Mouse (Mus musculus): Measurements from ENCODE around the gene Vps16. TPM values are rescaled to one million over a fixed set of nuclear protein-coding genes. Genes with fewer than 3 reads are reported as not detected.

The Vps16 gene
- polyA plus RNA-seq, 1 experiment from 2014 or later: 103 TPM

- Histone ChIP-seq H3K4me1 (replicated peaks) (peaks cover 17% of the 10 kb centered on the region), H3K27ac (replicated peaks) (no peak overlapping the region), H3K9me3 (no peaks in the 10 kb centered on the region), H3K36me3 (peaks cover 12% of the 10 kb centered on the region; the same call in 1 of the 2 replicates), H3K27me3 (no peaks in the 10 kb centered on the region), H3K9ac (no peak overlapping the region), H3K4me3 (no peak overlapping the region), H3K4me2 (no peak overlapping the region)
- 74% methylated on average over 2 of the region's 2 CpGs for WGBS
- no peak for ATAC-seq (ENCODE audit: low read depth)
Observed at GRCm38 (mm10) chr2:130429851-130430250, 5.7 kb downstream of the Vps16 start.

- H3K36me3 ChIP-seq: peaks cover 12% of the 10 kb centered on the region; the same call in 1 of the 2 replicates
- WGBS: 87% methylated on average over 3 of the region's 3 CpGs
- no peak overlapping the region for H3K4me3 ChIP-seq
- no peak overlapping the region for H3K4me2 ChIP-seq
- no peak for ATAC-seq (ENCODE audit: low read depth)
- H3K27me3 ChIP-seq: no peaks in the 10 kb centered on the region
- H3K9me3 ChIP-seq: no peaks in the 10 kb centered on the region
- peaks cover 10% of the 10 kb centered on the region for H3K4me1 ChIP-seq (replicated peaks)
- H3K9ac ChIP-seq: no peak overlapping the region
- H3K27ac ChIP-seq (replicated peaks): no peak overlapping the region
Observed at GRCm38 (mm10) chr2:130430484-130430883, 6.3 kb downstream of the Vps16 start.

GRCm38 (mm10) chr2:130432157-130432556 is 8.0 kb downstream of the Vps16 start:
- peaks cover 12% of the 10 kb centered on the region; the same call in 1 of the 2 replicates for H3K36me3 ChIP-seq
- no peak overlapping the region for H3K27ac ChIP-seq (replicated peaks)
- WGBS: 92% methylated on average over 3 of the region's 3 CpGs
- H3K9ac ChIP-seq: no peak overlapping the region
- no peak overlapping the region for H3K4me3 ChIP-seq
- H3K4me1 ChIP-seq (replicated peaks): 0 out of 2 replicates have a peak, but pooled peaks cover 3% of the 10 kb centered on the region
- ATAC-seq (ENCODE audit: low read depth): no peak
- no peak overlapping the region for H3K4me2 ChIP-seq
- no peaks in the 10 kb centered on the region for H3K9me3 ChIP-seq
- no peaks in the 10 kb centered on the region for H3K27me3 ChIP-seq

- H3K36me3 ChIP-seq: peaks cover 20% of the 10 kb centered on the region
- H3K9ac ChIP-seq: no peak overlapping the region
- H3K4me1 ChIP-seq (replicated peaks): no peaks in the 10 kb centered on the region
- WGBS: 28% methylated on average over 4 of the region's 4 CpGs
- no peaks in the 10 kb centered on the region for H3K27me3 ChIP-seq
- H3K4me2 ChIP-seq: no peak overlapping the region
- no peak overlapping the region for H3K4me3 ChIP-seq
- no peak overlapping the region for H3K27ac ChIP-seq (replicated peaks)
- no peaks in the 10 kb centered on the region for H3K9me3 ChIP-seq
- ATAC-seq (ENCODE audit: low read depth): peak; percentile 47; the same call in 1 of the 2 replicates
Observed at GRCm38 (mm10) chr2:130433152-130433551, 9.0 kb downstream of the Vps16 start.

- 97% methylated on average over 1 of the region's 1 CpGs for WGBS
- Histone ChIP-seq H3K36me3 (peaks cover 51% of the 10 kb centered on the region), H3K4me1 (replicated peaks) (no peaks in the 10 kb centered on the region), H3K9ac (no peak overlapping the region), H3K27ac (replicated peaks) (no peak overlapping the region), H3K4me2 (no peak overlapping the region), H3K9me3 (no peaks in the 10 kb centered on the region), H3K4me3 (no peak overlapping the region), H3K27me3 (no peaks in the 10 kb centered on the region)
- ATAC-seq (ENCODE audit: low read depth): no peak
Observed at GRCm38 (mm10) chr2:130436769-130437168, 12.6 kb downstream of the Vps16 start.

GRCm38 (mm10) chr2:130438861-130439260 is 14.7 kb downstream of the Vps16 start:
- no peak for ATAC-seq (ENCODE audit: low read depth)
- no peak overlapping the region for H3K4me2 ChIP-seq
- no peak overlapping the region for H3K4me3 ChIP-seq
- peaks cover 66% of the 10 kb centered on the region for H3K36me3 ChIP-seq
- no peaks in the 10 kb centered on the region for H3K27me3 ChIP-seq
- 88% methylated on average over 3 of the region's 3 CpGs for WGBS
- no peaks in the 10 kb centered on the region for H3K4me1 ChIP-seq (replicated peaks)
- H3K9me3 ChIP-seq: no peaks in the 10 kb centered on the region
- H3K27ac ChIP-seq (replicated peaks): no peak overlapping the region
- no peak overlapping the region for H3K9ac ChIP-seq

GRCm38 (mm10) chr2:130439840-130440480 is 15.8 kb downstream of the Vps16 start:
- no peak overlapping the region for H3K27ac ChIP-seq (replicated peaks)
- no peaks in the 10 kb centered on the region for H3K9me3 ChIP-seq
- ATAC-seq (ENCODE audit: low read depth): no peak
- no peak overlapping the region for H3K4me3 ChIP-seq
- no peak overlapping the region for H3K4me2 ChIP-seq
- 94% methylated on average over 4 of the region's 4 CpGs for whole genome bisulfite sequencing
- H3K27me3 ChIP-seq: no peaks in the 10 kb centered on the region
- peaks cover 74% of the 10 kb centered on the region for H3K36me3 ChIP-seq
- no peak overlapping the region for H3K9ac ChIP-seq
- H3K4me1 ChIP-seq (replicated peaks): no peaks in the 10 kb centered on the region

GRCm38 (mm10) chr2:130442162-130442561 is 18.0 kb downstream of the Vps16 start:
- no peak overlapping the region for H3K9ac ChIP-seq
- H3K36me3 ChIP-seq: peaks cover 83% of the 10 kb centered on the region
- no peaks in the 10 kb centered on the region for H3K27me3 ChIP-seq
- no peak for ATAC-seq (ENCODE audit: low read depth)
- H3K9me3 ChIP-seq: no peaks in the 10 kb centered on the region
- 90% methylated on average over 10 of the region's 10 CpGs for WGBS
- no peak overlapping the region for H3K27ac ChIP-seq (replicated peaks)
- no peak overlapping the region for H3K4me3 ChIP-seq
- no peak overlapping the region for H3K4me2 ChIP-seq
- H3K4me1 ChIP-seq (replicated peaks): no peaks in the 10 kb centered on the region

GRCm38 (mm10) chr2:130448449-130448848 is 24.3 kb downstream of the Vps16 start:
- Histone ChIP-seq H3K27me3 (peaks cover 14% of the 10 kb centered on the region), H3K4me2 (no peak overlapping the region), H3K4me3 (no peak overlapping the region), H3K9me3 (no peaks in the 10 kb centered on the region), H3K4me1 (replicated peaks) (peaks cover 30% of the 10 kb centered on the region), H3K27ac (replicated peaks) (no peak overlapping the region), H3K9ac (no peak overlapping the region), H3K36me3 (peaks cover 21% of the 10 kb centered on the region)
- ATAC-seq (ENCODE audit: low read depth): no peak

GRCm38 (mm10) chr2:130449021-130449793 is 25.1 kb downstream of the Vps16 start:
- WGBS: 7% methylated on average over 17 of the region's 17 CpGs
- H3K4me2 ChIP-seq: peak overlapping the region; percentile 82
- H3K9me3 ChIP-seq: no peaks in the 10 kb centered on the region
- peak overlapping the region; percentile 84 for H3K4me3 ChIP-seq
- peak overlapping the region; percentile 92; the same call in 1 of the 2 replicates for H3K27ac ChIP-seq (replicated peaks)
- H3K36me3 ChIP-seq: peaks cover 14% of the 10 kb centered on the region
- no peak; the same call in none of the 2 replicates for ATAC-seq (ENCODE audit: low read depth)
- peaks cover 14% of the 10 kb centered on the region for H3K27me3 ChIP-seq
- peaks cover 32% of the 10 kb centered on the region for H3K4me1 ChIP-seq (replicated peaks)
- peak overlapping the region; percentile 93 for H3K9ac ChIP-seq

GRCm38 (mm10) chr2:130449794-130450433 is 25.8 kb downstream of the Vps16 start, which contains the start of gene Ptpra:
Gene Ptpra (plus strand): TSS chr2:130450278.
- H3K36me3 ChIP-seq: peaks cover 9% of the 10 kb centered on the region
- peak within 1 kb of the TSS; percentile 93 for H3K9ac ChIP-seq
- H3K27me3 ChIP-seq: peaks cover 14% of the 10 kb centered on the region
- no peaks in the 10 kb centered on the region for H3K9me3 ChIP-seq
- peak within 1 kb of the TSS; percentile 92 for H3K27ac ChIP-seq (replicated peaks)
- peaks cover 38% of the 10 kb centered on the region for H3K4me1 ChIP-seq (replicated peaks)
- peak; percentile 98 for ATAC-seq (ENCODE audit: low read depth)
- under 1% methylated on average over 46 of the region's 50 CpGs for WGBS
- H3K4me2 ChIP-seq: peak within 1 kb of the TSS; percentile 82
- peak within 1 kb of the TSS; percentile 84 for H3K4me3 ChIP-seq

- H3K4me1 ChIP-seq (replicated peaks): peaks cover 41% of the 10 kb centered on the region
- H3K27me3 ChIP-seq: peaks cover 14% of the 10 kb centered on the region
- H3K9me3 ChIP-seq: no peaks in the 10 kb centered on the region
- H3K4me3 ChIP-seq: peak overlapping the region; percentile 84
- H3K4me2 ChIP-seq: peak overlapping the region; percentile 82
- WGBS: under 1% methylated on average over 40 of the region's 47 CpGs
- H3K9ac ChIP-seq: peak overlapping the region; percentile 93
- H3K36me3 ChIP-seq: peaks cover 6% of the 10 kb centered on the region; the same call in 1 of the 2 replicates
- H3K27ac ChIP-seq (replicated peaks): peak overlapping the region; percentile 92
- ATAC-seq (ENCODE audit: low read depth): peak; percentile 89
Observed at GRCm38 (mm10) chr2:130450434-130450796, 26.3 kb downstream of the Vps16 start.

All from neural tube, embryonic 13.5 days (tissue).